Mouse (Mus musculus) limb, embryonic 11.5 days (tissue): ENCODE results near the gene Gm14412. TPM values are rescaled to one million over a fixed set of nuclear protein-coding genes. Genes with fewer than 3 reads are reported as not detected.
"Not testable (repeated sequence)": the region's sequence is repeated elsewhere in the genome, so short reads cannot be mapped to it uniquely, and the experiment has no call there.

Source experiments
- ATAC-seq: fragments of 200-750 bp; cut with Nextera tagmentation; 2 replicates; pipeline ENCODE4 v1.8.0; 2017; ENCODE audit warnings: low read depth; ENCODE audit not compliant: insufficient number of reproducible peaks, low FRiP score, low TSS enrichment
- DNase-seq: peaks from one replicate; pipeline ENCODE4 v3.0.0-alpha.2; 2015; ENCODE audit warnings: low spot score
- H3K27ac ChIP-seq: fragments of 300-500 bp; sonication (generic); replicated peaks from 2 replicates; pipeline ENCODE4 v1.5.1; 2014; ENCODE audit warnings: low read depth, mild to moderate bottlenecking, low read length
- H3K27me3 ChIP-seq: fragments of 300-500 bp; sonication (generic); 2 replicates; pipeline ENCODE4 v1.6.1; 2014; ENCODE audit warnings: mild to moderate bottlenecking, low read length, mixed read lengths; ENCODE audit not compliant: control insufficient read depth, insufficient read depth
- H3K36me3 ChIP-seq: fragments of 300-500 bp; sonication (generic); 2 replicates; pipeline ENCODE4 v1.6.1; 2014; ENCODE audit warnings: mild to moderate bottlenecking, low read length, moderate library complexity, mixed read lengths; ENCODE audit not compliant: control insufficient read depth, insufficient read depth
- H3K4me1 ChIP-seq: fragments of 300-500 bp; sonication (generic); 2 replicates; pipeline ENCODE4 v1.6.1; 2014; ENCODE audit warnings: low read length, mixed read lengths; ENCODE audit not compliant: control insufficient read depth, insufficient read depth
- H3K4me2 ChIP-seq: fragments of 300-500 bp; sonication (generic); 2 replicates; pipeline ENCODE4 v1.6.1; 2014; ENCODE audit warnings: low read depth, mild to moderate bottlenecking, moderate library complexity; ENCODE audit not compliant: severe bottlenecking
- H3K4me3 ChIP-seq: fragments of 300-500 bp; sonication (generic); 2 replicates; pipeline ENCODE4 v1.5.1; 2014; ENCODE audit warnings: low read depth, low read length
- H3K9ac ChIP-seq: fragments of 300-500 bp; sonication (generic); 2 replicates; pipeline ENCODE4 v1.6.1; 2014; ENCODE audit warnings: mild to moderate bottlenecking, low read length
- H3K9me3 ChIP-seq: fragments of 300-500 bp; sonication (generic); 2 replicates; pipeline ENCODE4 v1.6.1; 2016; ENCODE audit warnings: low read length; ENCODE audit not compliant: control insufficient read depth
- WGBS: fragments of 180-500 bp; shearing (Covaris S2); extraction: QIAGEN DNeasy Blood & Tissue Kit; methylation state at CpG from one replicate; pipeline ENCODE4 v1.1.7; 2014; 5-methylcytosine and 5-hydroxymethylcytosine counted together
- polyA plus RNA-seq: library from polyadenylated mRNA; unstranded; fragments of >200 nt; fragmentation: Nextera tagmentation; extraction: Ambion mirVana; gene quantifications from 2 replicates; pipeline ENCODE4 v1.2.1, GENCODE M21; 2014

Gene Gm14412
- 0.43 and 0.51 TPM in 2 replicates for polyA plus RNA-seq

- not testable (repeated sequence) for ATAC-seq, H3K9ac ChIP-seq, H3K4me3 ChIP-seq, H3K27me3 ChIP-seq, DNase-seq, H3K4me2 ChIP-seq, H3K27ac ChIP-seq, H3K36me3 ChIP-seq, H3K9me3 ChIP-seq, H3K4me1 ChIP-seq
- 94% methylated on average over 2 of the region's 2 CpGs for WGBS
Measured at GRCm38 (mm10) chr2:177324257-177324733, at the start of gene Gm14412. TSS of gene Gm14412 (minus strand) at chr2:177324307.

- WGBS, result 81% methylated on average over 3 of the region's 4 CpGs
- not testable (repeated sequence) for H3K36me3 ChIP-seq, ATAC-seq, H3K27me3 ChIP-seq, H3K4me1 ChIP-seq, H3K9ac ChIP-seq, DNase-seq, H3K9me3 ChIP-seq, H3K27ac ChIP-seq, H3K4me2 ChIP-seq, H3K4me3 ChIP-seq
Measured at GRCm38 (mm10) chr2:177329661-177330292, 5.7 kb upstream of the Gm14412 start.

- H3K9me3 ChIP-seq, H3K27ac ChIP-seq, H3K27me3 ChIP-seq, H3K4me1 ChIP-seq, DNase-seq, H3K36me3 ChIP-seq, ATAC-seq, H3K4me3 ChIP-seq, H3K9ac ChIP-seq, H3K4me2 ChIP-seq: not testable (repeated sequence)
Measured at GRCm38 (mm10) chr2:177321361-177321760, 2.7 kb downstream of the Gm14412 start.

GRCm38 (mm10) chr2:177320786-177321320 lies 3.3 kb downstream of the Gm14412 start:
- DNase-seq, H3K4me2 ChIP-seq, H3K27me3 ChIP-seq, H3K27ac ChIP-seq, H3K36me3 ChIP-seq, H3K4me1 ChIP-seq, H3K9me3 ChIP-seq, H3K9ac ChIP-seq, H3K4me3 ChIP-seq, ATAC-seq: not testable (repeated sequence)
- 70% methylated on average over 2 of the region's 2 CpGs for WGBS

- Histone ChIP-seq H3K27me3 (no peaks in the 10 kb centered on the region), H3K4me2 (no peak overlapping the region), H3K27ac (no peak overlapping the region), H3K36me3 (no peaks in the 10 kb centered on the region), H3K4me1 (no peaks in the 10 kb centered on the region), H3K9ac (no peak overlapping the region), H3K9me3 (no peaks in the 10 kb centered on the region), H3K4me3 (no peak overlapping the region)
- ATAC-seq (no peak), DNase-seq (no peak)
- 82% methylated on average over 1 of the region's 1 CpGs for WGBS
Measured at GRCm38 (mm10) chr2:177318996-177319395, 5.1 kb downstream of the Gm14412 start.

GRCm38 (mm10) chr2:177309627-177310026 lies 14.5 kb downstream of the Gm14412 start:
- ATAC-seq, H3K4me3 ChIP-seq: not testable (repeated sequence)

GRCm38 (mm10) chr2:177304980-177305379 lies 19.1 kb downstream of the Gm14412 start:
- not testable (repeated sequence) for H3K36me3 ChIP-seq, DNase-seq, H3K4me2 ChIP-seq, H3K9me3 ChIP-seq, H3K27ac ChIP-seq, H3K4me3 ChIP-seq, H3K27me3 ChIP-seq, H3K9ac ChIP-seq, H3K4me1 ChIP-seq, ATAC-seq
- WGBS, result no CpG with 5 or more reads among the region's 2 CpGs

More at GRCm38 (mm10) chr2:177309627-177310026, 14.5 kb downstream of the Gm14412 start:
- H3K36me3 ChIP-seq, H3K27ac ChIP-seq, H3K4me1 ChIP-seq, H3K9ac ChIP-seq, H3K4me2 ChIP-seq, DNase-seq, H3K9me3 ChIP-seq, H3K27me3 ChIP-seq: not testable (repeated sequence)
- 85% methylated on average over 4 of the region's 4 CpGs for WGBS

- WGBS, result 31% methylated on average over 3 of the region's 3 CpGs
- H3K27me3 ChIP-seq, ATAC-seq, H3K4me2 ChIP-seq, H3K9ac ChIP-seq, DNase-seq, H3K36me3 ChIP-seq, H3K9me3 ChIP-seq, H3K4me3 ChIP-seq, H3K4me1 ChIP-seq, H3K27ac ChIP-seq: not testable (repeated sequence)
Measured at GRCm38 (mm10) chr2:177283701-177284100, 40.4 kb downstream of the Gm14412 start.
